Mouse (Mus musculus) C2C12 (cell line): ENCODE measurements at regions not wholly inside any gene's neighbourhood (a gene's known extent, or its start where the extent isn't known, plus 50 kb on each side); places are given as distances from the start of the nearest gene placed in this dataset. TPM values are rescaled to one million over a fixed set of nuclear protein-coding genes. Genes with fewer than 3 reads are reported as not detected.

ENCODE experiments used
- H3K27me3 ChIP-seq: one replicate; pipeline ENCODE4 v1.6.1; 2011; ENCODE audit not compliant: control insufficient read depth, insufficient read depth, insufficient read length
- H3K36me3 ChIP-seq: one replicate; pipeline ENCODE4 v1.6.1; 2011; ENCODE audit not compliant: control insufficient read depth, insufficient read depth
- H3K4me3 ChIP-seq: one replicate; pipeline ENCODE4 v1.5.1; 2011; ENCODE audit warnings: mild to moderate bottlenecking, control low read depth; ENCODE audit not compliant: poor library complexity, insufficient read depth, severe bottlenecking
- H3K79me2 ChIP-seq: one replicate; pipeline ENCODE4 v1.6.1; 2011; ENCODE audit not compliant: control insufficient read depth, insufficient read depth
- H3K79me3 ChIP-seq: one replicate; pipeline ENCODE4 v1.6.1; 2011; ENCODE audit warnings: low read depth, control low read depth
- H3ac ChIP-seq: one replicate; pipeline ENCODE3; 2011; ENCODE audit warnings: low read depth; ENCODE audit not compliant: control insufficient read depth, insufficient read length
- CEBPB ChIP-seq: IDR thresholded peaks from one replicate; pipeline ENCODE4 v1.6.1; 2011; ENCODE audit warnings: low read depth, mild to moderate bottlenecking, control low read depth, moderate library complexity
- CTCF ChIP-seq: IDR thresholded peaks from one replicate; pipeline ENCODE4 v1.5.1; 2011; ENCODE audit not compliant: control insufficient read depth, insufficient read depth, insufficient read length
- FOSL1 ChIP-seq: IDR thresholded peaks from one replicate; pipeline ENCODE4 v1.8.0; 2011; ENCODE audit warnings: mild to moderate bottlenecking, low read length; ENCODE audit not compliant: poor library complexity, insufficient read depth, severe bottlenecking
- MAX ChIP-seq: IDR thresholded peaks from one replicate; pipeline ENCODE4 v1.6.1; 2011; ENCODE audit warnings: mild to moderate bottlenecking, control low read depth
- MYOD1 ChIP-seq: IDR thresholded peaks from one replicate; pipeline ENCODE4 v1.6.1; 2011; ENCODE audit warnings: low read depth; ENCODE audit not compliant: control insufficient read depth, insufficient read length
- MYOG ChIP-seq: IDR thresholded peaks from one replicate; pipeline ENCODE4 v1.6.1; 2011; ENCODE audit not compliant: control insufficient read depth, insufficient read length; ENCODE audit errors: extremely low read depth
- USF1 ChIP-seq: IDR thresholded peaks from one replicate; pipeline ENCODE4 v1.6.1; 2011; ENCODE audit warnings: low read depth, mild to moderate bottlenecking, control low read depth, moderate library complexity
- microRNA-seq: library from miRNA; unstranded; fragments of <30 nt; microRNA quantifications from one replicate; pipeline ENCODE4, GENCODE M21; 2019; ENCODE audit warnings: borderline microRNAs expressed

DNA sequence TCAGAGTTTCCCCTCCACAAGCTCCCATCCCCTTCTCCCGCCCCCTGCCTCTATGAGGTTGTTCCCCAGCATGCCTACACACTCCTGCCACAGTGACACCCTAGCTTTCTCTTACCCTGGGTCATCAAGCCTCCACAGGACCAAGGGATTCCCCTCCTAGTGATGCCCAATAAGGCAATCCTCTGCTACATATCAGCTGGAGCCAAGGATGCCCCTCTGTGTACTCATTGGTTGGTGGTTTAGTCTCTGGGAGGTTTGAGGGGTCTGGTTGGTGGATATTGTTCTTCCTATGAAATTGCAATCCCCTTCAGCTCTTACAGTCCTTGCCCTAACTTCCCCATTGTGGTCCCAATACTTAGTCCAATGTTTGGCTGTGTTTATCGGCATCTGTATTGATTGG, 317.4 kb upstream of the Olfr161 start:
- Histone ChIP-seq H3K79me3 (no peaks in the 10 kb centered on the region), H3K36me3 (no peaks in the 10 kb centered on the region), H3K27me3 (no peaks in the 10 kb centered on the region), H3K79me2 (no peaks in the 10 kb centered on the region), H3ac (no peak overlapping the region), H3K4me3 (no peak overlapping the region)
- no peak for TF ChIP-seq MYOD1
- TF ChIP-seq MYOG = no peak
- TF ChIP-seq CTCF = no peak
- no peak for TF ChIP-seq USF1
- TF ChIP-seq CEBPB = no peak
- TF ChIP-seq FOSL1 = no peak
- TF ChIP-seq MAX = no peak

Small RNA genes lying in the stretch of these regions (microRNA-seq; reads per million reads assigned to microRNA genes)
- not detected for gene Gm23215
